Mouse (Mus musculus): ENCODE measurements around the gene Rps25. TPM values are rescaled to one million over a fixed set of nuclear protein-coding genes. Genes with fewer than 3 reads are reported as not detected.
A peak's percentile ranks its signal among the peaks of the same experiment; 100 is the strongest.
"Not testable (repeated sequence)": the region's sequence is repeated elsewhere in the genome, so short reads cannot be mapped to it uniquely, and the experiment has no call there.

The Rps25 gene
- polyA plus RNA-seq, 2 experiments, result 1,089 to 2,837 TPM

DNA sequence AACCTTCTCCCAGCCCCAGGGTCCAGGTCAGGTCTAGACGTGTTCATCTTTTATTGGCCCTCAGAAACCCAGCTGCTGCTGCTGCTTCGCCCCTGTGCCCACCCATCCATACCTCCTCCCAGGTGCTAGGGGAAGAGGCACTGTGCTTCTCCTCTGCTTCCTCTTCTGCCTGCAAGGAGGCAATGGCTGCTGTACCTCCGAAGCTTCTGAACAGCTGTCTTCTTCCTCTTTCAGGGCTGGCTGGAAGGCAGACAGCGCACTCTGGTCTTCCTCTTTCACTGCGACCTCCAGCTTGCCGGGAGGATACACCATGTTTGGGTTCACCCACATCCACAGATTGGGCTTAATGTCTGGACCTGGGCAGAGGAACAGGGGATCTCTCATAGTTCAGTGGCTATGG is 28.8 kb downstream of the Rps25 start:
- no peak for ATAC-seq (ENCODE audit: low FRiP score, low read depth)
- no peak overlapping the region for H3K27ac ChIP-seq (replicated peaks; ENCODE audit: low read depth, low read length)
- H3K9me3 ChIP-seq (ENCODE audit: control insufficient read depth, low read length), result no peaks in the 10 kb centered on the region
- no peak overlapping the region for H3K4me3 ChIP-seq (replicated peaks; ENCODE audit: low read length)
- no peaks in the 10 kb centered on the region for H3K36me3 ChIP-seq (ENCODE audit: control insufficient read depth, insufficient read depth, low read length)
- WGBS, result 62% methylated on average over 6 of the region's 6 CpGs
- DNase-seq (ENCODE audit: low spot score), result no peak
- no peak overlapping the region for H3K9ac ChIP-seq (ENCODE audit: low read depth, low read length, severe bottlenecking)
- H3K4me2 ChIP-seq (replicated peaks; ENCODE audit: low read depth, low read length, severe bottlenecking), result no peak overlapping the region
- peaks cover 7% of the 10 kb centered on the region for H3K4me1 ChIP-seq (ENCODE audit: control insufficient read depth, insufficient read depth, low read length)
- no peak for TF ChIP-seq POLR2A (IDR thresholded peaks at IDR 0.05; ENCODE audit: borderline replicate concordance, extremely low read depth, insufficient read depth, insufficient read length)
- no peaks in the 10 kb centered on the region for H3K27me3 ChIP-seq (ENCODE audit: control insufficient read depth, insufficient read depth, low read length)

DNA sequence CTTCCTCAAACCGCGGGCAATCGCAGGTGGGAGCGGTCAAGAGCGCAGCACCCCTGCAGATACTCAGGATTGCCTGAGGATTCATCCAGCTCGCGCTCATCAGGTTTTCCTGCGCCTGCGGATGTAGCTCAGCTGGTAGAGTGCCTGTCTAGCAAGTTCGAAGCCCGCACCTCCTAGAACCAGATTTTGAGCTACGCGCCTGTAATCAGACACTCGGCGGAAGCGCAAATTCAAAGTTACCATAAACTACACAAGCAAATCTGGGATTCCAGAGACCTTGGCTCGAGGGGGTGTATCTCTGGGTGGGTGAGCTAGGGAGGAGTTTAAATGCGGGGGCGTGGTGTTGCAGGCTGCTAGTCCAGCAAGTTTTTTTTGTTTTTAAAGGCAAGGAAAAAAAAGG is 34.0 kb downstream of the Rps25 start, which contains the start of gene Foxr1:
Gene Foxr1, minus strand, starts transcription at position 176 of the 400 bp plus-strand sequence.
- Histone ChIP-seq H3K9ac (ENCODE audit: low read depth, low read length, severe bottlenecking) (no peak within 1 kb of the TSS), H3K4me1 (ENCODE audit: control insufficient read depth, insufficient read depth, low read length) (no peaks in the 10 kb centered on the region), H3K9me3 (ENCODE audit: control insufficient read depth, low read length) (no peaks in the 10 kb centered on the region), H3K27me3 (ENCODE audit: control insufficient read depth, insufficient read depth, low read length) (no peaks in the 10 kb centered on the region), H3K4me3 (replicated peaks; ENCODE audit: low read length) (no peak within 1 kb of the TSS), H3K27ac (replicated peaks; ENCODE audit: low read depth, low read length) (no peak within 1 kb of the TSS), H3K4me2 (replicated peaks; ENCODE audit: low read depth, low read length, severe bottlenecking) (no peak within 1 kb of the TSS), H3K36me3 (ENCODE audit: control insufficient read depth, insufficient read depth, low read length) (no peaks in the 10 kb centered on the region)
- DNase-seq (ENCODE audit: low spot score) (no peak), ATAC-seq (ENCODE audit: low FRiP score, low read depth) (no peak)
- TF ChIP-seq POLR2A (IDR thresholded peaks at IDR 0.05; ENCODE audit: borderline replicate concordance, extremely low read depth, insufficient read depth, insufficient read length), result no peak
- 81% methylated on average over 19 of the region's 19 CpGs for WGBS

DNA sequence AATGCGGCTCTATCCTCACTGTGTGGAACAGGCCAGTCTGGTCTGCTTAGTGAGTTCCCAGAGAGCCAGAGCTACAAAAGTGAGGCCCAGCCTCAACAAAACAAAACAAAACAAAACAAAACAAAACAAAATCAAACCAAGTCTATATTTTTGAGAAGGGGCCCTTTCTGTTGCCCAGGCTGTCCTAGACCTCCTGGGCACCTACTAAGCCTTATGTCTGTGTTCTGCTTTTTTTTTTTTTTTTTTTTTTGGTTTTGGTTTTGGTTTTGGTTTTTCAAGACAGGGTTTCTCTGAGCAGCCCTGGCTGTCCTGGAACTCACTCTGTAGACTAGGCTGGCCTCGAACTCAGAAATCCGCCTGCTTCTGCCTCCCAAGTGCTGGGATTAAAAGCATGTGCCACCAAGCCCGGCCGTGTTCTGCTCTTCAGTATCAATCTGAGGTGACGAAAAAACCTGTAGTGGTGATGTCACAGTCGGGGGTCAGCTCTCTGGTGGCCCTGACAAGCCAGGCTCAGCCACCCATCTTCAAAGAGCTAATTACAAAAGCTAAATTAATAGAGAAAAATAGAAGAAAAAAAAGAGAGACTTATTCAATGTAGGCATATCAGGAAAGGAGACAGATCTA is 37.6 kb downstream of the Rps25 start:
- not testable (repeated sequence) for H3K36me3 ChIP-seq (ENCODE audit: control insufficient read depth, insufficient read depth, low read length); H3K4me3 ChIP-seq (replicated peaks; ENCODE audit: low read length); H3K4me2 ChIP-seq (replicated peaks; ENCODE audit: low read depth, low read length, severe bottlenecking); ATAC-seq (ENCODE audit: low FRiP score, low read depth); H3K27me3 ChIP-seq (ENCODE audit: control insufficient read depth, insufficient read depth, low read length); H3K9ac ChIP-seq (ENCODE audit: low read depth, low read length, severe bottlenecking); H3K9me3 ChIP-seq (ENCODE audit: control insufficient read depth, low read length); DNase-seq (ENCODE audit: low spot score); H3K27ac ChIP-seq (replicated peaks; ENCODE audit: low read depth, low read length); H3K4me1 ChIP-seq (ENCODE audit: control insufficient read depth, insufficient read depth, low read length)
- 81% methylated on average over 7 of the region's 7 CpGs for whole genome bisulfite sequencing

DNA sequence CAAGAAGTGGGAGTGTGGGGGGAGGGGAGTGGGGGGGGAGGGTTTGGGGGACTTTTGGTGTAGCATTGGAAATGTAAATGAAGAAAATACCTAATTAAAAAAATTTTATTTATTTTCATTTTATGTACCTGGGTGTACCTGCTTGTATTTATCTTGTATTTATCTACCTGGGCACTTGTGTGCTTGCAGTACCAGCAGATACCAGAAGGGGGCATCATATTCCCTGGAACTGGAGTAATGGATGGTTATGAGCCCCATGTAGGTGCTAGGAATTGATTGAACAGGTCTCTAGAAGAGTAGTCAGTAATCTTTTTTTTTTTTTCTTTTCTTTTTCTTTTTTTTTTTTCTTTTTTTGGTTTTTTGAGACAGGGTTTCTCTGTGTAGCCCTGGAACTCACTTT is 43.4 kb downstream of the Rps25 start:
- Histone ChIP-seq H3K27me3 (ENCODE audit: control insufficient read depth, insufficient read depth, low read length) (no peaks in the 10 kb centered on the region), H3K4me1 (ENCODE audit: control insufficient read depth, insufficient read depth, low read length) (no peaks in the 10 kb centered on the region), H3K4me3 (replicated peaks; ENCODE audit: low read length) (no peak overlapping the region), H3K36me3 (ENCODE audit: control insufficient read depth, insufficient read depth, low read length) (no peaks in the 10 kb centered on the region), H3K9me3 (ENCODE audit: control insufficient read depth, low read length) (no peaks in the 10 kb centered on the region), H3K4me2 (replicated peaks; ENCODE audit: low read depth, low read length, severe bottlenecking) (no peak overlapping the region), H3K9ac (ENCODE audit: low read depth, low read length, severe bottlenecking) (no peak overlapping the region), H3K27ac (replicated peaks; ENCODE audit: low read depth, low read length) (no peak overlapping the region)
- ATAC-seq (ENCODE audit: low FRiP score, low read depth) (no peak), DNase-seq (ENCODE audit: low spot score) (no peak)
- no peak for TF ChIP-seq POLR2A (IDR thresholded peaks at IDR 0.05; ENCODE audit: borderline replicate concordance, extremely low read depth, insufficient read depth, insufficient read length)

DNA sequence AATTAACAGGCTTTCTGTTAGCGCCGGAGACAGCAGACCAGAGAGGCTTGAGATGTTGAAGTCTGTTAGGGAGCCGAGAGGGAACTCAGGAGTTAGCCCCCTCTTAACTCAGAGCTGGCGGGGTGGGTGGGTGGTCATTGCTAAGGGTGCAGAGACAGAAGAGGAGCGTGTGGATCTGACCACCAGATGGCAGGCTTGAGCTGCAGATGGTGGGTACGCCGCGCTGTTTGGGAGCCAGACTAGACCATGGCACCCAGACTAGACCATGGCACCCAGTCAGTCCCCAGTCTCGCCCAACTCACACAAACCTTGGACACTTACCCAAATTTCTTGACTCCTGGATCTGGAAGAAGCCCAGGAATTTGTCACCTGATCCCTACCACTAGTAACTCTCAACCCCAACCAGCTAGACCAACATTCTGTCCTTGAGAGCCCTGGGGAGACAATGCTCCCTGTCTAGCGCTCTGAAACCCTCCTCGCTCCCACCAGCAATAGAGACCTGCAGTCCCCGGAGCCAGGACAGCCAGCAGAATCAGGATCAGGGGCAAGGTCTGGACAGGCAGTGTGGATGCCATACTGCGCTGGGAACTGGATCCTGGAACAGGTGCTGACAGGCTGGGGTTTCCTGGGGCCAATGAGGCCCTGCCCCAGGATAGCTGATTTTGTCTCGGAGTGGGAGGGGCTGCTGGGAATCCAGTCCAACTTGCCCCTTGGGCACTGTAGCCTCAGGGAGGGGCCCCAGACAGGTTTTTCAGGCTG is 47.4 kb downstream of the Rps25 start:
- Histone ChIP-seq H3K27me3 (ENCODE audit: control insufficient read depth, insufficient read depth, low read length) (no peaks in the 10 kb centered on the region), H3K9ac (ENCODE audit: low read depth, low read length, severe bottlenecking) (no peak overlapping the region), H3K4me2 (replicated peaks; ENCODE audit: low read depth, low read length, severe bottlenecking) (no peak overlapping the region), H3K27ac (replicated peaks; ENCODE audit: low read depth, low read length) (no peak overlapping the region), H3K9me3 (ENCODE audit: control insufficient read depth, low read length) (no peaks in the 10 kb centered on the region), H3K4me1 (ENCODE audit: control insufficient read depth, insufficient read depth, low read length) (no peaks in the 10 kb centered on the region), H3K4me3 (replicated peaks; ENCODE audit: low read length) (no peak overlapping the region), H3K36me3 (ENCODE audit: control insufficient read depth, insufficient read depth, low read length) (no peaks in the 10 kb centered on the region)
- peak; percentile 68 for DNase-seq (ENCODE audit: low spot score)
- ATAC-seq (ENCODE audit: low FRiP score, low read depth), result peak; percentile 82; the same call in 1 of the 2 replicates
- 7% methylated on average over 14 of the region's 14 CpGs for WGBS
- TF ChIP-seq POLR2A (IDR thresholded peaks at IDR 0.05; ENCODE audit: borderline replicate concordance, extremely low read depth, insufficient read depth, insufficient read length), result no peak
